8 mouse cellular contexts compared by ENCODE assay signal in genomic region chr11:76372534-76372933, GRCm38 (mm10). TPM values are rescaled to one million over a fixed set of nuclear protein-coding genes. Genes with fewer than 3 reads are reported as not detected.
DNase-seq lines count a peak whose midpoint lies in the region; ATAC-seq lines count a peak whose summit lies in the region.
"Had no signal": no experiment of that assay in that cellular context is flagged by ENCODE, and none has a peak within 500 bp of the region (broad histone marks: within the 10 kb centered on the region; RNA-seq: fewer than 3 reads in every experiment).

No protein-coding gene starts in this region.

- ATAC-seq in midbrain, embryonic 16.5 days = no peak
- no peak for ATAC-seq in embryonic facial prominence, embryonic 12.5 days (ENCODE audit: insufficient number of reproducible peaks, insufficient read depth, low FRiP score, low TSS enrichment)
- ATAC-seq: lung, postnatal 0 days had no signal

- 0 out of 2 replicates have a peak overlapping the region, but pooled peaks have one; percentile 33 for H3K27ac ChIP-seq in midbrain, embryonic 10.5 days (replicated peaks)
- H3K27ac ChIP-seq in midbrain, embryonic 16.5 days (ENCODE audit: low read length) = no peak overlapping the region
- H3K27ac ChIP-seq in embryonic facial prominence, embryonic 12.5 days = peak overlapping the region; percentile 68

- no peak overlapping the region for H3K4me3 ChIP-seq in midbrain, embryonic 10.5 days
- H3K4me3 ChIP-seq in midbrain, embryonic 16.5 days (ENCODE audit: low read depth, low read length) = no peak overlapping the region
- H3K4me3 ChIP-seq in embryonic facial prominence, embryonic 12.5 days = no peak overlapping the region

- peaks cover 70% of the 10 kb centered on the region for H3K4me1 ChIP-seq in midbrain, embryonic 10.5 days
- H3K4me1 ChIP-seq in midbrain, embryonic 16.5 days (ENCODE audit: control insufficient read depth, insufficient read depth, low read length) = peaks cover 3% of the 10 kb centered on the region
- peaks cover 51% of the 10 kb centered on the region for H3K4me1 ChIP-seq in embryonic facial prominence, embryonic 12.5 days

- no peak for DNase-seq in midbrain, embryonic 10.5 days (ENCODE audit: low spot score)
- peak; percentile 41 for DNase-seq in heart, postnatal 25 days (ENCODE audit: low spot score)
- DNase-seq in adrenal gland, postnatal 4 days (ENCODE audit: low spot score in 2 of 2) = no peak
- no peak for DNase-seq in embryo, embryonic 11 days
- DNase-seq in layer of hippocampus, postnatal 10 days (ENCODE audit: low spot score in 2 of 2) = no peak

- H3K4me2 ChIP-seq in midbrain, embryonic 16.5 days (ENCODE audit: low read length) = no peak overlapping the region
- H3K4me2 ChIP-seq in embryonic facial prominence, embryonic 12.5 days (replicated peaks) = no peak overlapping the region

- no peaks in the 10 kb centered on the region for H3K27me3 ChIP-seq in midbrain, embryonic 10.5 days (ENCODE audit: low read depth, poor library complexity, severe bottlenecking)
- no peaks in the 10 kb centered on the region for H3K27me3 ChIP-seq in midbrain, embryonic 16.5 days (ENCODE audit: control insufficient read depth, insufficient read depth, low read depth, low read length)
- no peaks in the 10 kb centered on the region for H3K27me3 ChIP-seq in embryonic facial prominence, embryonic 12.5 days

- no peak overlapping the region for H3K9ac ChIP-seq in midbrain, embryonic 16.5 days (ENCODE audit: low read depth, low read length)
- no peak overlapping the region for H3K9ac ChIP-seq in embryonic facial prominence, embryonic 12.5 days

- peaks cover 15% of the 10 kb centered on the region for H3K36me3 ChIP-seq in midbrain, embryonic 10.5 days
- H3K36me3 ChIP-seq in midbrain, embryonic 16.5 days (ENCODE audit: control insufficient read depth, insufficient read depth, low read length) = no peaks in the 10 kb centered on the region
- no peaks in the 10 kb centered on the region for H3K36me3 ChIP-seq in embryonic facial prominence, embryonic 12.5 days

- no peaks in the 10 kb centered on the region for H3K9me3 ChIP-seq in midbrain, embryonic 10.5 days (replicated peaks)
- H3K9me3 ChIP-seq in midbrain, embryonic 16.5 days (replicated peaks; ENCODE audit: control insufficient read depth, low read length, poor library complexity, severe bottlenecking) = no peaks in the 10 kb centered on the region
- no peaks in the 10 kb centered on the region for H3K9me3 ChIP-seq in embryonic facial prominence, embryonic 12.5 days

- intact Hi-C loops in heart, postnatal 25 days (cut with DNase I) = no loop called here

- 55% methylated on average over 6 of the region's 6 CpGs for WGBS in midbrain, embryonic 10.5 days
- WGBS in midbrain, embryonic 16.5 days = 52% methylated on average over 6 of the region's 6 CpGs
- WGBS in embryonic facial prominence, embryonic 12.5 days = 59% methylated on average over 6 of the region's 6 CpGs

RNA-seq across cellular contexts. Expression of gene Nxn, which starts 26.4 kb away (rescaled TPM):
- 59.3 and 59.5 TPM in 2 replicates for polyA plus RNA-seq in midbrain, embryonic 10.5 days (2016; fragmentation: Nextera tagmentation; extraction: Ambion mirVana)
- polyA plus RNA-seq in midbrain, embryonic 16.5 days (2015; fragmentation: Nextera tagmentation; extraction: Ambion mirVana) = 16.3 and 17.4 TPM in 2 replicates
- 72.1 and 77.9 TPM in 2 replicates for polyA plus RNA-seq in embryonic facial prominence, embryonic 12.5 days (2016; fragmentation: Nextera tagmentation; extraction: Ambion mirVana)
- 10 to 100 TPM; 11.6 to 14.8 TPM for total RNA-seq in heart, postnatal 25 days (2021)
- total RNA-seq in adrenal gland, postnatal 4 days (2021) = 10 to 100 TPM; 26.4 to 28.3 TPM
- total RNA-seq in layer of hippocampus, postnatal 10 days (2021) = 10 to 100 TPM; 11.1 to 13.0 TPM

RNA-seq across cellular contexts. Expression of gene Timm22, which starts 34.2 kb away (rescaled TPM):
- polyA plus RNA-seq in midbrain, embryonic 10.5 days (2016; fragmentation: Nextera tagmentation; extraction: Ambion mirVana) = 127 and 128 TPM in 2 replicates
- 95.9 and 105 TPM in 2 replicates for polyA plus RNA-seq in midbrain, embryonic 16.5 days (2015; fragmentation: Nextera tagmentation; extraction: Ambion mirVana)
- 142 TPM in 2 replicates for polyA plus RNA-seq in embryonic facial prominence, embryonic 12.5 days (2016; fragmentation: Nextera tagmentation; extraction: Ambion mirVana)
- 10 to 100 TPM; 51.1 to 57.1 TPM for total RNA-seq in heart, postnatal 25 days (2021)
- total RNA-seq in adrenal gland, postnatal 4 days (2021) = 10 to 100 TPM; 46.5 to 52.9 TPM
- 10 to 100 TPM; 38.1 to 39.9 TPM for total RNA-seq in layer of hippocampus, postnatal 10 days (2021)
